Mouse (Mus musculus) midbrain, postnatal 0 days (tissue): Measurements from ENCODE around the gene Vmn1r207-ps. TPM values are rescaled to one million over a fixed set of nuclear protein-coding genes. Genes with fewer than 3 reads are reported as not detected.
"Not testable (repeated sequence)": the region's sequence is repeated elsewhere in the genome, so short reads cannot be mapped to it uniquely, and the experiment has no call there.

Experiments used
- ATAC-seq: fragments of 200-750 bp; cut with Nextera tagmentation; 2 replicates; pipeline ENCODE4 v1.8.0; 2017; ENCODE audit warnings: moderate number of reproducible peaks, mild to moderate bottlenecking, moderate TSS enrichment, moderate library complexity; ENCODE audit not compliant: low FRiP score
- DNase-seq: peaks from one replicate; pipeline ENCODE4 v3.0.0-alpha.2; 2015; ENCODE audit warnings: low spot score
- H3K27ac ChIP-seq: fragments of 300-500 bp; sonication (generic); 2 replicates; pipeline ENCODE4 v1.5.1; 2014; ENCODE audit warnings: low read depth, mild to moderate bottlenecking, low read length, mixed read lengths
- H3K27me3 ChIP-seq: fragments of 300-500 bp; sonication (generic); 2 replicates; pipeline ENCODE4 v1.6.1; 2014; ENCODE audit warnings: low read length, control low read depth, mixed read lengths; ENCODE audit not compliant: insufficient read depth
- H3K36me3 ChIP-seq: fragments of 300-500 bp; sonication (generic); 2 replicates; pipeline ENCODE4 v1.6.1; 2014; ENCODE audit warnings: low read length, control low read depth, mixed read lengths; ENCODE audit not compliant: insufficient read depth
- H3K4me1 ChIP-seq: fragments of 300-500 bp; sonication (generic); 2 replicates; pipeline ENCODE4 v1.6.1; 2014; ENCODE audit warnings: mild to moderate bottlenecking, control low read depth, antibody characterized with exemption, low read length, mixed read lengths; ENCODE audit not compliant: insufficient read depth
- H3K4me2 ChIP-seq: fragments of 300-500 bp; sonication (generic); 2 replicates; pipeline ENCODE4 v1.6.1; 2014; ENCODE audit warnings: low read depth, mild to moderate bottlenecking, low read length, mixed read lengths; ENCODE audit not compliant: poor library complexity, severe bottlenecking
- H3K4me3 ChIP-seq: fragments of 300-500 bp; sonication (generic); 2 replicates; pipeline ENCODE4 v1.5.1; 2014; ENCODE audit warnings: low read depth, mild to moderate bottlenecking, low read length, moderate library complexity
- H3K9ac ChIP-seq: fragments of 300-500 bp; sonication (generic); replicated peaks from 2 replicates; pipeline ENCODE4 v1.6.1; 2014; ENCODE audit warnings: mild to moderate bottlenecking, low read length, moderate library complexity, mixed read lengths; ENCODE audit not compliant: poor library complexity, severe bottlenecking
- H3K9me3 ChIP-seq: fragments of 300-500 bp; sonication (generic); 2 replicates; pipeline ENCODE4 v1.6.1; 2016; ENCODE audit warnings: low read length, control low read depth
- CTCF ChIP-seq: IDR thresholded peaks from 2 replicates; pipeline ENCODE4 v1.5.1; 2016; ENCODE audit warnings: antibody characterized with exemption, mild to moderate bottlenecking
- WGBS: fragments of 180-500 bp; shearing (Covaris S2); extraction: QIAGEN DNeasy Blood & Tissue Kit; methylation state at CpG from one replicate; pipeline ENCODE4 v1.1.7; 2014; 5-methylcytosine and 5-hydroxymethylcytosine counted together
- polyA plus RNA-seq: library from polyadenylated mRNA; unstranded; fragments of >200 nt; fragmentation: Nextera tagmentation; extraction: Ambion mirVana; gene quantifications from 2 replicates; pipeline ENCODE4 v1.2.1, GENCODE M21; 2015
- total RNA-seq: library from RNA; depleted of rRNA; stranded (reverse); fragments of >200 nt; gene quantifications from 2 replicates; pipeline ENCODE4 v1.2.3, GENCODE M21; 2014; rRNA removed

Vmn1r207-ps gene
- total RNA-seq (not detected in 2 replicates), polyA plus RNA-seq (not detected in 2 replicates)

GRCm38 (mm10) chr13:22729529-22729928 lies at the start of gene Vmn1r207-ps:
Gene Vmn1r207-ps (minus strand): TSS chr13:22729629.
- ATAC-seq, DNase-seq, H3K36me3 ChIP-seq, H3K9me3 ChIP-seq, H3K4me3 ChIP-seq, H3K9ac ChIP-seq, H3K4me1 ChIP-seq, H3K27me3 ChIP-seq, H3K4me2 ChIP-seq, H3K27ac ChIP-seq: not testable (repeated sequence)

- not testable (repeated sequence) for ATAC-seq, H3K27me3 ChIP-seq, H3K4me2 ChIP-seq, H3K9me3 ChIP-seq, DNase-seq, H3K4me3 ChIP-seq, H3K36me3 ChIP-seq, H3K4me1 ChIP-seq, H3K27ac ChIP-seq, H3K9ac ChIP-seq
- WGBS: no CpG with 5 or more reads among the region's 7 CpGs
Observed at GRCm38 (mm10) chr13:22777300-22777699, 47.9 kb upstream of the Vmn1r207-ps start, which contains the start of gene Vmn1r208. Gene Vmn1r208 (minus strand): TSS chr13:22777400.

GRCm38 (mm10) chr13:22771592-22771991 lies 42.2 kb upstream of the Vmn1r207-ps start:
- H3K4me3 ChIP-seq, H3K4me2 ChIP-seq, DNase-seq, ATAC-seq, H3K9ac ChIP-seq, H3K27me3 ChIP-seq, H3K27ac ChIP-seq, H3K4me1 ChIP-seq, H3K9me3 ChIP-seq, H3K36me3 ChIP-seq: not testable (repeated sequence)
- no CpG with 5 or more reads among the region's 2 CpGs for WGBS

- no peak for ATAC-seq
- no peaks in the 10 kb centered on the region for H3K27me3 ChIP-seq
- no peak overlapping the region for H3K9ac ChIP-seq
- H3K27ac ChIP-seq: no peak overlapping the region
- H3K4me3 ChIP-seq: no peak overlapping the region
- DNase-seq: peak; percentile 63
- no peaks in the 10 kb centered on the region for H3K36me3 ChIP-seq
- H3K9me3 ChIP-seq: no peaks in the 10 kb centered on the region
- no peak overlapping the region for H3K4me2 ChIP-seq
- peak; percentile 72 for TF ChIP-seq CTCF
- H3K4me1 ChIP-seq: no peaks in the 10 kb centered on the region
Observed at GRCm38 (mm10) chr13:22747524-22747923, 18.1 kb upstream of the Vmn1r207-ps start.

- H3K9me3 ChIP-seq, H3K27ac ChIP-seq, H3K9ac ChIP-seq, H3K27me3 ChIP-seq, ATAC-seq, H3K36me3 ChIP-seq, H3K4me1 ChIP-seq, DNase-seq, H3K4me2 ChIP-seq, H3K4me3 ChIP-seq: not testable (repeated sequence)
Observed at GRCm38 (mm10) chr13:22706947-22707346, 22.5 kb downstream of the Vmn1r207-ps start.

- not testable (repeated sequence) for H3K27ac ChIP-seq, H3K4me1 ChIP-seq, DNase-seq, H3K27me3 ChIP-seq, H3K9me3 ChIP-seq, H3K4me3 ChIP-seq, ATAC-seq, H3K4me2 ChIP-seq, H3K36me3 ChIP-seq, H3K9ac ChIP-seq
- WGBS: 43% methylated on average over 2 of the region's 2 CpGs
Observed at GRCm38 (mm10) chr13:22702951-22703350, 26.5 kb downstream of the Vmn1r207-ps start.

Other genes starting within 250 kb of the Vmn1r207-ps start
- gene Vmn1r202, start 224.2 kb downstream of the Vmn1r207-ps start, total RNA-seq: not detected in 2 replicates
- gene Vmn1r202, start 224.2 kb downstream of the Vmn1r207-ps start, polyA plus RNA-seq: not detected in 2 replicates
- gene Vmn1r203, start 211.5 kb downstream of the Vmn1r207-ps start, total RNA-seq: not detected in 2 replicates
- not detected in 2 replicates for gene Vmn1r203, start 211.5 kb downstream of the Vmn1r207-ps start, polyA plus RNA-seq
- gene Vmn1r204, start 176.4 kb downstream of the Vmn1r207-ps start, total RNA-seq: not detected in 2 replicates
- gene Vmn1r204, start 176.4 kb downstream of the Vmn1r207-ps start, polyA plus RNA-seq: not detected in 2 replicates
- gene Vmn1r205, start 136.6 kb downstream of the Vmn1r207-ps start, total RNA-seq: not detected in 2 replicates
- not detected in 2 replicates for gene Vmn1r205, start 136.6 kb downstream of the Vmn1r207-ps start, polyA plus RNA-seq
- not detected in 2 replicates for gene Vmn1r206, start 105.4 kb downstream of the Vmn1r207-ps start, total RNA-seq
- gene Vmn1r206, start 105.4 kb downstream of the Vmn1r207-ps start, polyA plus RNA-seq: not detected in 2 replicates
- gene Vmn1r208, start 47.8 kb upstream of the Vmn1r207-ps start, total RNA-seq: not detected in 2 replicates
- not detected in 2 replicates for gene Vmn1r208, start 47.8 kb upstream of the Vmn1r207-ps start, polyA plus RNA-seq
- not detected in 2 replicates for gene Vmn1r209, start 80.1 kb upstream of the Vmn1r207-ps start, total RNA-seq
- gene Vmn1r209, start 80.1 kb upstream of the Vmn1r207-ps start, polyA plus RNA-seq: not detected in 2 replicates
- gene Vmn1r210, start 101.7 kb upstream of the Vmn1r207-ps start, total RNA-seq: not detected in 2 replicates
- gene Vmn1r210, start 101.7 kb upstream of the Vmn1r207-ps start, polyA plus RNA-seq: not detected in 2 replicates
- gene Vmn1r211, start 127.9 kb upstream of the Vmn1r207-ps start, total RNA-seq: not detected in 2 replicates
- gene Vmn1r211, start 127.9 kb upstream of the Vmn1r207-ps start, polyA plus RNA-seq: not detected in 2 replicates
- not detected in 2 replicates for gene Vmn1r212, start 154.6 kb upstream of the Vmn1r207-ps start, total RNA-seq
- not detected in 2 replicates for gene Vmn1r212, start 154.6 kb upstream of the Vmn1r207-ps start, polyA plus RNA-seq